Mouse (Mus musculus) spleen, adult 2 months (tissue): ENCODE results near the gene Astn2.

ENCODE experiments used
- CTCF ChIP-seq: fragments of 200-500 bp; IDR thresholded peaks from 2 replicates; pipeline ENCODE4 v1.5.1; 2011; ENCODE audit warnings: mild to moderate bottlenecking, inconsistent platforms; ENCODE audit not compliant: insufficient read depth, insufficient read length, insufficient replicate concordance; ENCODE audit errors: extremely low read depth
- POLR2A ChIP-seq: fragments of 200-500 bp; IDR thresholded peaks from 2 replicates; pipeline ENCODE4 v1.6.1; 2011; ENCODE audit warnings: low read depth, low read length, inconsistent platforms

- TF ChIP-seq POLR2A (no peak), CTCF (no peak)
Observed at GRCm38 (mm10) chr4:65473141-65473540, 931.3 kb downstream of the Astn2 start.
